In genomic region chr4:126083021-126083420, GRCm38 (mm10) we compare ENCODE assay signal across 13 mouse cellular contexts. TPM values are rescaled to one million over a fixed set of nuclear protein-coding genes. Genes with fewer than 3 reads are reported as not detected.
"Had no signal": no experiment of that assay in that cellular context is flagged by ENCODE, and none has a peak within 500 bp of the region (broad histone marks: within the 10 kb centered on the region; RNA-seq: fewer than 3 reads in every experiment).

No protein-coding gene starts in this region.

- H3K4me1 ChIP-seq: midbrain, embryonic 12.5 days; neural tube, embryonic 15.5 days had no signal

- DNase-seq: kidney, adult 9 months; kidney, postnatal 36 days; layer of hippocampus, adult 9-11 months; layer of hippocampus, postnatal 36 days; lung, adult 18-20 months; thymus, adult 2 months; thymus, postnatal 25 days had no signal

- H3K9ac ChIP-seq: limb, embryonic 15.5 days; liver, embryonic 14.5 days; midbrain, embryonic 12.5 days; neural tube, embryonic 15.5 days had no signal

- H3K4me2 ChIP-seq: limb, embryonic 15.5 days; midbrain, embryonic 12.5 days; neural tube, embryonic 15.5 days had no signal

- H3K4me3 ChIP-seq: limb, embryonic 15.5 days; midbrain, embryonic 12.5 days; myocyte; neural tube, embryonic 15.5 days had no signal

- H3K27ac ChIP-seq: kidney, postnatal 0 days; limb, embryonic 15.5 days; liver, embryonic 14.5 days; midbrain, embryonic 12.5 days; neural tube, embryonic 15.5 days had no signal

- H3K27me3 ChIP-seq: limb, embryonic 15.5 days; midbrain, embryonic 12.5 days; neural tube, embryonic 15.5 days had no signal

- H3K9me3 ChIP-seq: limb, embryonic 15.5 days; midbrain, embryonic 12.5 days; neural tube, embryonic 15.5 days had no signal

RNA-seq across cellular contexts. Expression of gene Csf3r, which starts 58.7 kb away (rescaled TPM):
- polyA plus RNA-seq: myocyte had no signal
